Mouse (Mus musculus): ENCODE results near the gene Plpp1. TPM values are rescaled to one million over a fixed set of nuclear protein-coding genes. Genes with fewer than 3 reads are reported as not detected.
A peak's percentile ranks its signal among the peaks of the same experiment; 100 is the strongest.

Plpp1 gene
- total and polyA plus RNA-seq, 3 experiments, result 51.5 to 70.0 (median 51.6) TPM

GRCm38 (mm10) chr13:112775856-112776255 is 24.7 kb upstream of the Plpp1 start:
- Histone ChIP-seq H3K27me3 (ENCODE audit: control insufficient read depth, insufficient read depth, low read length) (no peaks in the 10 kb centered on the region), H3K79me2 (replicated peaks; ENCODE audit: control insufficient read depth, insufficient read depth, low read length) (no peaks in the 10 kb centered on the region), H3K27ac (peak overlapping the region; percentile 5; the same call in 1 of the 2 replicates), H3K4me1 (ENCODE audit: control insufficient read depth, insufficient read depth, low read length) (peaks cover 10% of the 10 kb centered on the region), H3K9ac (ENCODE audit: low read depth, low read length) (no peak overlapping the region), H3K36me3 (ENCODE audit: control insufficient read depth, insufficient read depth, low read length) (peaks cover 4% of the 10 kb centered on the region), H3K4me3 (no peak overlapping the region)
- TF ChIP-seq CTCF (IDR thresholded peaks at IDR 0.05) (no peak), EP300 (IDR thresholded peaks at IDR 0.05; ENCODE audit: insufficient read depth, low read depth, low read length) (0 out of 2 replicates have a peak, but pooled peaks have one; percentile 21)
- WGBS, result 51% methylated on average over 10 of the region's 10 CpGs
- intact Hi-C loops (cut with DNase I), result no loop called here
- DNase-seq, result peak; percentile 42 to 46

GRCm38 (mm10) chr13:112778407-112778806 is 22.2 kb upstream of the Plpp1 start:
- intact Hi-C loops (cut with DNase I), result loop anchor here (2.0 kb wide), 1 partner anchor 22 kb away; the partner anchor contains the start of gene Plpp1
- no peak overlapping the region for H3K4me3 ChIP-seq
- no peak overlapping the region for H3K27ac ChIP-seq
- no peak for TF ChIP-seq POLR2A (IDR thresholded peaks at IDR 0.05; ENCODE audit: insufficient read depth, low read depth, low read length)
- no peak for TF ChIP-seq EP300 (IDR thresholded peaks at IDR 0.05; ENCODE audit: insufficient read depth, low read depth, low read length)
- TF ChIP-seq CTCF (IDR thresholded peaks at IDR 0.05), result no peak
- H3K9ac ChIP-seq (ENCODE audit: low read depth, low read length), result no peak overlapping the region
- no peaks in the 10 kb centered on the region for H3K79me2 ChIP-seq (replicated peaks; ENCODE audit: control insufficient read depth, insufficient read depth, low read length)
- DNase-seq, result no peak
- H3K27me3 ChIP-seq (ENCODE audit: control insufficient read depth, insufficient read depth, low read length), result no peaks in the 10 kb centered on the region
- 91% methylated on average over 5 of the region's 5 CpGs for WGBS
- H3K36me3 ChIP-seq (ENCODE audit: control insufficient read depth, insufficient read depth, low read length), result no peaks in the 10 kb centered on the region
- peaks cover 1% of the 10 kb centered on the region; the same call in 1 of the 2 replicates for H3K4me1 ChIP-seq (ENCODE audit: control insufficient read depth, insufficient read depth, low read length)

- TF ChIP-seq CTCF (IDR thresholded peaks at IDR 0.05), result no peak
- TF ChIP-seq POLR2A (IDR thresholded peaks at IDR 0.05; ENCODE audit: insufficient read depth, low read depth, low read length), result no peak
- no peak for TF ChIP-seq EP300 (IDR thresholded peaks at IDR 0.05; ENCODE audit: insufficient read depth, low read depth, low read length)
Observed at GRCm38 (mm10) chr13:112785305-112785704, 15.3 kb upstream of the Plpp1 start.

DNA sequence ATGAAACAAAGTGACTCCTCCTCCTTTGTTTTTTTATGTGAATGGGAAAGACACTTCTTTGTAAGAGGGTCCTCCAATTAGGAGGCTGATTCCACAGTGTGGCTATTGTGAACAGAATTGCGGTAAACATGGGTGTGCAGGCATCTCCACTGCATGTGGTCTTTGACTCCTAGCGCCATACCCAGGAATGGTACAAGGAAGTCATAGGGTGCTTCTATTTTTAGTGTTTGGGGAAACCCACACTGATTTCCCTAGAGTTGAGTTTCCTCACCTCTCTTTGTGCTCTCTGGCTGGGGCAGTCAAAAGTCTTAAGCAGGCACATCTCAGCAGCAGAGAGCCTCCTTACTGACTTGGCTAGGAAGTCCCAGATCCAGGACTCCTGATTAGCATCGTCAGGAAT is 14.4 kb upstream of the Plpp1 start:
- Histone ChIP-seq H3K36me3 (ENCODE audit: control insufficient read depth, insufficient read depth, low read length) (no peaks in the 10 kb centered on the region), H3K4me3 (no peak overlapping the region), H3K79me2 (replicated peaks; ENCODE audit: control insufficient read depth, insufficient read depth, low read length) (no peaks in the 10 kb centered on the region), H3K4me1 (ENCODE audit: control insufficient read depth, insufficient read depth, low read length) (peaks cover 1% of the 10 kb centered on the region; the same call in 1 of the 2 replicates), H3K27me3 (ENCODE audit: control insufficient read depth, insufficient read depth, low read length) (no peaks in the 10 kb centered on the region), H3K9ac (ENCODE audit: low read depth, low read length) (no peak overlapping the region), H3K27ac (no peak overlapping the region)
- no peak for DNase-seq
- TF ChIP-seq EP300 (IDR thresholded peaks at IDR 0.05; ENCODE audit: insufficient read depth, low read depth, low read length), result no peak
- TF ChIP-seq CTCF (IDR thresholded peaks at IDR 0.05), result no peak
- TF ChIP-seq POLR2A (IDR thresholded peaks at IDR 0.05; ENCODE audit: insufficient read depth, low read depth, low read length), result no peak
- intact Hi-C loops (cut with DNase I), result no loop called here
- WGBS, result 50% methylated on average over 3 of the region's 3 CpGs

More at GRCm38 (mm10) chr13:112785305-112785704, 15.3 kb upstream of the Plpp1 start:
- WGBS, result 91% methylated on average over 7 of the region's 7 CpGs
- Histone ChIP-seq H3K79me2 (replicated peaks; ENCODE audit: control insufficient read depth, insufficient read depth, low read length) (no peaks in the 10 kb centered on the region), H3K27me3 (ENCODE audit: control insufficient read depth, insufficient read depth, low read length) (no peaks in the 10 kb centered on the region), H3K4me3 (no peak overlapping the region), H3K36me3 (ENCODE audit: control insufficient read depth, insufficient read depth, low read length) (no peaks in the 10 kb centered on the region), H3K9ac (ENCODE audit: low read depth, low read length) (no peak overlapping the region), H3K27ac (no peak overlapping the region), H3K4me1 (ENCODE audit: control insufficient read depth, insufficient read depth, low read length) (peaks cover 1% of the 10 kb centered on the region; the same call in 1 of the 2 replicates)
- DNase-seq, result no peak
- intact Hi-C loops (cut with DNase I), result no loop called here

DNA sequence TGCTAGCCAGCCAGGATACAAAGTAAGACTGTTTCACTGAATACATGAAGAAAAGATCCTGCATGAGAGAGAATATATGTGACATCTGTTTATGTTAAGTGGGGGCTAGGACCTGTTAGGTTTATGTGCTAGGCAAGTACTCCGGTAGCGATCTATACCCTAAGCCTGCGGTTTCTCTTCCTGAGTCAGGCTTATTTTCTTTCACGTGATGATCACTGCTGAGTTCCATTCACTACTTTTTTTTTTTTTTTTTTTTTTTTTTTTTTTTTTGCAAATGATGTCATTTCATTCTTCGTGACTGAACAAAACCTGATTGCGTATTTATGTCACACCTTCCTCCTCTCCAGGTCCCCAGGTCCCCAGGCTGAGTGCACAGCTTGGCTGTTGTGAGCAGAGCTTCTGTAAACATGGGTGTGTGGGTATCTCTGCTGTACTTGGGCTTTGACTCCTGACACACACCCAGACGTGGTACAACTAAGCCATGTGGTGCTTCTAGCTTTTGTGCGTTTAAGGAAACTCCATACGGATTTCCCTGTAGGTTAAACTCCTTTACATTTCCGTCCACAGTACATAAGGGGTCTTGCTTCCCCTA is 13.6 kb upstream of the Plpp1 start:
- peaks cover 1% of the 10 kb centered on the region; the same call in 1 of the 2 replicates for H3K4me1 ChIP-seq (ENCODE audit: control insufficient read depth, insufficient read depth, low read length)
- 73% methylated on average over 10 of the region's 10 CpGs for WGBS
- DNase-seq, result no peak
- intact Hi-C loops (cut with DNase I), result no loop called here
- H3K4me3 ChIP-seq, result no peak overlapping the region
- H3K79me2 ChIP-seq (replicated peaks; ENCODE audit: control insufficient read depth, insufficient read depth, low read length), result no peaks in the 10 kb centered on the region
- H3K27ac ChIP-seq, result no peak overlapping the region
- no peaks in the 10 kb centered on the region for H3K27me3 ChIP-seq (ENCODE audit: control insufficient read depth, insufficient read depth, low read length)
- no peak overlapping the region for H3K9ac ChIP-seq (ENCODE audit: low read depth, low read length)
- TF ChIP-seq POLR2A (IDR thresholded peaks at IDR 0.05; ENCODE audit: insufficient read depth, low read depth, low read length) (no peak), EP300 (IDR thresholded peaks at IDR 0.05; ENCODE audit: insufficient read depth, low read depth, low read length) (no peak), CTCF (IDR thresholded peaks at IDR 0.05) (no peak)
- no peaks in the 10 kb centered on the region for H3K36me3 ChIP-seq (ENCODE audit: control insufficient read depth, insufficient read depth, low read length)

GRCm38 (mm10) chr13:112790774-112791173 is 9.8 kb upstream of the Plpp1 start:
- Histone ChIP-seq H3K4me1 (ENCODE audit: control insufficient read depth, insufficient read depth, low read length) (peaks cover 1% of the 10 kb centered on the region; the same call in 1 of the 2 replicates), H3K4me3 (no peak overlapping the region), H3K36me3 (ENCODE audit: control insufficient read depth, insufficient read depth, low read length) (no peaks in the 10 kb centered on the region), H3K9ac (ENCODE audit: low read depth, low read length) (no peak overlapping the region), H3K27ac (no peak overlapping the region), H3K79me2 (replicated peaks; ENCODE audit: control insufficient read depth, insufficient read depth, low read length) (no peaks in the 10 kb centered on the region), H3K27me3 (ENCODE audit: control insufficient read depth, insufficient read depth, low read length) (no peaks in the 10 kb centered on the region)
- TF ChIP-seq EP300 (IDR thresholded peaks at IDR 0.05; ENCODE audit: insufficient read depth, low read depth, low read length), result no peak
- TF ChIP-seq POLR2A (IDR thresholded peaks at IDR 0.05; ENCODE audit: insufficient read depth, low read depth, low read length), result no peak
- TF ChIP-seq CTCF (IDR thresholded peaks at IDR 0.05), result no peak
- intact Hi-C loops (cut with DNase I), result no loop called here
- no peak for DNase-seq
- 77% methylated on average over 5 of the region's 5 CpGs for WGBS
